Mouse (Mus musculus): ENCODE measurements at regions not wholly inside any gene's neighbourhood (a gene's known extent, or its start where the extent isn't known, plus 50 kb on each side); places are given as distances from the start of the nearest gene placed in this dataset.
A peak's percentile ranks its signal among the peaks of the same experiment; 100 is the strongest.

GRCm38 (mm10) chr9:56552766-56553165 is 134.4 kb downstream of the Hmg20a start:
- TF ChIP-seq CTCF (IDR thresholded peaks at IDR 0.05; ENCODE audit: low read depth) (peak; percentile 83), EP300 (IDR thresholded peaks at IDR 0.05; ENCODE audit: low read depth) (no peak)
